17 mouse cellular contexts compared by ENCODE assay signal in the genomic region with DNA sequence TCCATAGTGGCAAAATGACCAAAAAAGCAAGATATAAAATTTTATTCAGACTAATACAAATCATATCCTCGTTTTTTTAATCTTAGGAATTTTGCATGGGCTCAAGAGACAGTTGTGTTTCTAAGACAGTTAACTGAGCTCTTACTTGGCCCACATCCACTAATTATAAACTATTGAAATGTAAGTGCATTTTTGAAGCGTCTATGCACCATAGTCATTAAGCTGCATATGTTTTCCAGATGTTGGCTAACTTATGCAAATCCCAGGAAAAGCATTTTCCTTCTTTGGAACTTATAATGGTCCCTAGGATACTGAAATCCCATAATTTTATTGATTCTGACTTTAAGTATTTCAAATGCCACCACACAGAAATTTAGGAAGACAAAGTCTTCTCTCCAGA.
"Had no signal": no experiment of that assay in that cellular context is flagged by ENCODE, and none has a peak within 500 bp of the region (broad histone marks: within the 10 kb centered on the region; RNA-seq: fewer than 3 reads in every experiment).

No protein-coding gene starts in this region.

- H3K27ac ChIP-seq: kidney, embryonic 15.5 days; left cerebral cortex, adult 2 months; limb, embryonic 12.5 days; liver, embryonic 14.5 days; midbrain, embryonic 10.5 days; neural tube, embryonic 15.5 days; stomach, embryonic 15.5 days had no signal

- H3K9ac ChIP-seq: kidney, embryonic 15.5 days; limb, embryonic 12.5 days; liver, embryonic 14.5 days; neural tube, embryonic 15.5 days; stomach, embryonic 15.5 days had no signal

- H3K4me1 ChIP-seq: kidney, embryonic 15.5 days; neural tube, embryonic 15.5 days; stomach, embryonic 15.5 days had no signal

- H3K27me3 ChIP-seq: kidney, embryonic 15.5 days; limb, embryonic 12.5 days; neural tube, embryonic 15.5 days; stomach, embryonic 15.5 days had no signal

- DNase-seq: kidney, adult 18-20 months; kidney, postnatal 25 days; lung, adult 18-20 months; lung, postnatal 14 days; midbrain, embryonic 14.5 days; right cerebral cortex, postnatal 4 days; spleen, adult 18-20 months; thymus, adult 2 months; thymus, postnatal 25 days had no signal

- H3K9me3 ChIP-seq: kidney, embryonic 15.5 days; limb, embryonic 12.5 days; midbrain, embryonic 10.5 days; neural tube, embryonic 15.5 days; stomach, embryonic 15.5 days had no signal

- H3K4me2 ChIP-seq: kidney, embryonic 15.5 days; limb, embryonic 12.5 days; neural tube, embryonic 15.5 days; stomach, embryonic 15.5 days had no signal

- H3K36me3 ChIP-seq: kidney, embryonic 15.5 days; limb, embryonic 12.5 days; midbrain, embryonic 10.5 days; neural tube, embryonic 15.5 days; stomach, embryonic 15.5 days had no signal

- H3K4me3 ChIP-seq: kidney, embryonic 15.5 days; left cerebral cortex, adult 2 months; limb, embryonic 12.5 days; midbrain, embryonic 10.5 days; myocyte; neural tube, embryonic 15.5 days; stomach, embryonic 15.5 days had no signal
